Mouse (Mus musculus) spleen, postnatal 4 days (tissue): ENCODE results near the gene Nr1h4.

Experiments
- DNase-seq, 2 experiments: peaks; one replicate each; pipeline ENCODE4 v3.0.0; 2022; ENCODE audit warnings: low spot score in 2 of 2

Nr1h4 gene

DNA sequence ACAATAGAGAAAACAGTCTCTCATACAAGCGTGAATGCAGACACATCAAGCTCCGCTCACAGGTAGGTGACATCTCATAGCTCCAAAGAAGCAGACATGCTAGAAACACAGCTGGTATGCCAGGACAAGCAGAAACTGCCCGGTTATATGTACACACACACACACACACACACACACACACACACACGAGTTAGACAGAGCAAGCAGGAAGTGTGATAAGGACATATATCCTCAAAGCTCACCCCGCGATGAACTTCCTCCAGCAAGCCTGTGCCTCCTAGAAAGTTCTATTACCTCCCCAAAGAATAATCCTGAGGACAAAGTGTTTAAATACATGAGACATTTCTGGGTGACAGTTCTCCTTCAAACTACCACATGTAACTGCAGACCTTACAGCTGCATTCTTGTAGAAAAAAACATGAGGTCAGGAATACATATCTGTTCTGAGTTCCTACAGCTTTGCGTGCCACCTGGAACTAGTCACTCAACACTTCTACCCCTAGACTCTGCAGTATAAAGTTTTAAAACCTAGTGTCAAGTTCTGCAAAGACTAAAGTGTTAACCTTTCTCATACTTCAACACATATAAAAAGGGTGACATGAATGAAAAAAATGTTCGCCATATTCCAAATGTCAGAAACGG, 11.5 kb downstream of the Nr1h4 start:
- DNase-seq, result no peak

DNA sequence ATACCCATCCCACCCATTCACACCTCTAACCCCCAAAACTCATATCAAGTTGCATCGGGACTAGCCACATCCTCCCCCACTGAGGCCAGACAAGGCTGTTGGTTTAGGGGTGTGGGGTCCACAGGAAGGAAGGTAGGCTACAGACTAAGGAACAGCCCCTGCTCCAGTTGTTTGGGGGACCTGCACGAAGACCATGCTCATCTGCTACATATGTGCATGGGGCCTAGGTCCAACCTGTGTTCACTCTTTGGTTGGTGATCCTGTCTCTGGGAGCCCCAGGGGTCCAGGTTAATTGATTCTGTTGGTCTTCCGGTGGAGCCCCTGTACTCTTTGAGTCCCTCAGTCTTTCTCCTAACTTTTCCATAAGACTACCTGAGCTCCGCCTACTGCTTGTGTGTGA, 13.0 kb downstream of the Nr1h4 start:
- DNase-seq, result no peak

- no peak for DNase-seq
These were observed 14.2 kb downstream of the Nr1h4 start for GRCm38 (mm10) chr10:89519226-89519625.

DNA sequence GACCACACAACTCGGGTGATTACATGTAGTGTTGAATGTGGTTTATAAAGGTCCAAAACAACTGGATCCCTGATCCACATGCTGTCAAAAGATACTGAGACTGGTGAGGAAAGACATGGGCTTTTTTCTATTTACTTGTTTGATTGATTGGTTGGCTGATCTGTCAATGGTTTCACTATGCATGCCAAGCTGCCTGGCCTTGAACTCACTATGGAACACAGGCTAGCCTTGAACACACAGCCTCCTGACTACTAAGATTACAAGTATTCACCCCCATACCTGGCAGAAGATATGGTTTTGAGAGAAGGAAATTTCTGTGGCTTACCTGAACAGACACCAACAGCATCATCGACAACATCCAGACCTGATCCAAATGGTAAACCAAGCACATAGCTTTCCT, 15.0 kb downstream of the Nr1h4 start:
- DNase-seq, result no peak

- DNase-seq, result no peak
These were observed 17.6 kb downstream of the Nr1h4 start for GRCm38 (mm10) chr10:89515813-89516212.

GRCm38 (mm10) chr10:89512562-89512961, 20.8 kb downstream of the Nr1h4 start:
- no peak for DNase-seq

DNA sequence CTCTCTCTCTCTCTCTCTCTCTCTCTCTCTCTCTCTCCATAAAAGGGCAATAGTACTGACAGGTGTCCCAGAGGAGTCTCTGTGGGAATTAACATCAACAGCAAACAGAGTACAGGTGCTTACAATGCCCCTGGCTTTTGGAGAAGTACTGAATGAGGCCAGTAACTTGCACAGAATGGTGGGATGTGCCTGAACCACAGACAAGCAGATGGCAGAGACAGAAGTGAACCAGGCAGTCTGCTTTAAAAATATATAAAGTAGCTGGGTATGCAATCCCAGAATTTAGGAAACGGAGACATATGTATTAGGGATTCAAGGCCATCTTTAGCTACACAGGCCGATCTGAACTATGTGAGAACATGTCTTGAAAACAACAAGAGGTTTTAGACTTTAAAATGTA, 22.8 kb downstream of the Nr1h4 start:
- no peak for DNase-seq

- DNase-seq, result no peak
These were observed 24.8 kb downstream of the Nr1h4 start for GRCm38 (mm10) chr10:89508567-89508966.

GRCm38 (mm10) chr10:89506479-89506878, 26.9 kb downstream of the Nr1h4 start:
- DNase-seq, result no peak

DNA sequence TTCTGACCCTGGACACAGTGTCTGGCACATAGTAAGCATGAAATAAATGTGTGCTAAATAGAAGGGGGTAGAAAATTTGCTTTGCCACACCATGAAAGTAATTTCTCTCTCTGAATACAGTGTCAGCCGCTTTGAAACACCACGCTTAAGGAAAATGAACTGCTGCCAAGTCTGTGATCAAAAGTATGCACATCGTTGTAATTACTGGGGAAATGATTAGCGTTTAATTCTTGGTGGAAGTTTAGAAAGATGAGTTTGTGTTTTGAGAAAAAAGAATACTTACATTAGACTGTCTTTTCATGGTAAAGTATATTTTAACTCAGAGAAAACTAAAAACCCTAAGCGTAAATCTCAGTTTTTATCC, 27.8 kb downstream of the Nr1h4 start:
- no peak for DNase-seq

GRCm38 (mm10) chr10:89504952-89505591, 28.3 kb downstream of the Nr1h4 start:
- no peak for DNase-seq

GRCm38 (mm10) chr10:89502986-89503560, 30.3 kb downstream of the Nr1h4 start:
- no peak for DNase-seq

DNA sequence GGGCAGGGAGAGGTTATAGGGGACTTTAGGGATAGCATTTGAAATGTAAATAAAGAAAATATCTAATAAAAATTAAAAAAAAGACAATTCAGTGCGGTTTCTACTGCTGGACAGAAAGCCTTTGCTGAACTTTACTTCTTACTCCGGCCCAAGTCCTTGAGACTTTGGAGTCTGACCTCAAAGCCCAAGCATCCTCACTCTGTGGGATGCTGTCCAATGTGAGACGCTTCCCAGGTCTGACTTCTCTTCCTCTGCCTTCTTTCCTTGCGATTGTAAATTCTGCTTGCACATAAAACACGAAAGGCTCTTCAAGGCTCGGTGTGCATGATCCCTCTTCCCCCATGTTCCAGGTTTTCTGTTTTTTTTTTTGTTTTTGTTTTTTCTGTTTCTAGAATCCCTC, 31.5 kb downstream of the Nr1h4 start:
- no peak for DNase-seq

DNA sequence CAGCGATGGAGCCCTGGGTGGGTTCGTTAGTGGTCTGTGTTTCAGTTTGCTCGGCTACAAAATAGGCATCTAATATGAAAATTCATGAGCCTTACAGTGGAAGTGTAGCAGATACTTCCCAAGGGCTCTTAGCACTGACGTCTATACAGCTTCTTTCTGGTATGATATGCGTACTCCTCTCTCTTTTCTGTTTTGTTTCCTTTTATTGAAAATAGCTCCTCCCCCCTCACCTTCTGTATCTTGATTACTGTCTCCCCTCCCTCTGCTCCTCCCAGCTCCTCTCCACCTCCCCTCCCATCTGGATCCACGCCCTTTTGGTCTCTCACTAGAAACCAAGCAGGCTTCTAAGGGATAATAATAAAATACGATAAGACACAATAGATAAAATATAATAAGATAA, 37.8 kb downstream of the Nr1h4 start:
- no peak for DNase-seq

- no peak for DNase-seq
These were observed 42.1 kb downstream of the Nr1h4 start for GRCm38 (mm10) chr10:89491321-89491720.

DNA sequence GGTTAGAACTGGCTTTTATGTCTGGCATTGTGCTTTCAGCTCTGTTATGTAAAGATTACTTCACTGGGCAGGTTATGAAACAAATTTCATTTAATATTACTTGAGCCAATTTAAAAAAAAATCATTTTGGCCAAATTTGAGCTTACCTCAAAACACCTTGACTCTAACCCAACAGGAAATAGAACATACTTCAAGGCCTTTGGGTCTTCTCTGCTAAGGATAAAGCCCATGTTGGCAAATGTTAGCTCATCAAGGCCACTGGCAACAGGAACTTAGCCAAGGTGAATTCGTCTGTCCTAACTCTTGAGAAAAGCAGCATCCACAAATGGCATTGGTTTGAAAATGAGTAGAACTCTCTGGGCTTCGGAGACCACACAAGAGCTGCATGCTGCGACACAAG, 43.1 kb downstream of the Nr1h4 start:
- no peak for DNase-seq

GRCm38 (mm10) chr10:89489459-89489858, 43.9 kb downstream of the Nr1h4 start:
- DNase-seq, result no peak

DNA sequence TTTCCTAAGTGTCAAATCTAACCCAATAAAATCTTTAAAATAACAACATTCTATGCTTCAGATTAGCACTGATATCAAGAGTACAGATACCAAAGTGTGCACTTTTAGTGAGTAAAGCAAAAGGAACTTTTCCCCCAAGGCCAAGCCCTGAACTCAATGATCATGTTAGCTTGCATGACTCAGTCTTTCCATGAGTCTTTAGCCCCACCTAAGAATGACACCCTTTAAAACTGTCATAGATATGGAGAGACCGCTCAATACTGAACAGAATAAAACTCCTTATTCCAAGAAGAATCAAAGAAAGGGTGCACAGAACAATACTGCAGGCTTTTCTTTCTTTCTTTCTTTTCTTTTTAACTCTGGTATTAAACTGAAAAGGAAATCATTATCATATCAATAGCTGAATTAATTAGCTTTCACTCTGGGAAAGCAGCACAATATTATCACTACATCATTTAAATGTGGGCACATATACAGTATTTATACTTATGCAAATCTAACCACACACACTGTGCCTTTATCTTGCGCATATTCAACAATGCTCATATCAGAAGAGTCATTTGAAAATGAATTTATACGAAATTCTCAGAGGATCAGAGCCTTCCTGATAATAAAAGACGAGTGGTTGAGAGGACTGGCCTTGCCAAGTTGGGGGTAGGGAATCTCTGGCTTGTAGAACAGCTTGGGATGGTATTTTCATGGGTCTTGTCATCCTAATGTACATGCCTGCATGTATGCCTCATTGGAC, 46.2 kb downstream of the Nr1h4 start:
- no peak for DNase-seq

GRCm38 (mm10) chr10:89484907-89485306, 48.5 kb downstream of the Nr1h4 start:
- DNase-seq, result no peak

GRCm38 (mm10) chr10:89483812-89484602, 49.4 kb downstream of the Nr1h4 start:
- no peak for DNase-seq

DNA sequence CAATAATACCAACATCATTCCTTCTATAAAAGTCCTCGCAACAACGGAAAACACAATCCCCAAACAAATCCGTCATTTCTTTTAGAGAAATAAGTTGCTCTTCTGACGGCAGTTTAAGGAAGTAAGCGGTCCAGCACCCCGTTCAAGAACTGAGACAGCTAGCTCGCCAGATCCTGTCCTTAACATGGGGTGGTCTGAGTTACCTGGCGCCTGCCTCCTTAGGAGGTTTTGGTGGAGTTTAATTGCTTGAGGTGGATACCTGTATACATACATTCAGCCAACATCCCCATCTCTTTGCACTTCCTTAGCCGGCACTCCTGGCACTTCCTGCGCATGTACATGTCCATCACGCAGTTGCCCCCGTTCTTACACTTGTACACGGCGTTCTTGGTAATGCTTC, 50.3 kb downstream of the Nr1h4 start:
- no peak for DNase-seq

- DNase-seq, result no peak
These were observed 51.2 kb downstream of the Nr1h4 start for GRCm38 (mm10) chr10:89482142-89482681.
